Mouse (Mus musculus) spleen, adult 12 weeks (tissue): Measurements from ENCODE around the gene Zkscan1.
A peak's percentile ranks its signal among the peaks of the same experiment; 100 is the strongest.

ENCODE experiments used
- DNase-seq: peaks from one replicate; pipeline ENCODE4 v3.0.0; 2022; ENCODE audit warnings: low spot score

Gene Zkscan1

GRCm38 (mm10) chr5:138117199-138118015 is 32.5 kb downstream of the Zkscan1 start:
- DNase-seq: no peak

- DNase-seq: no peak
Observed at GRCm38 (mm10) chr5:138118041-138118440, 33.2 kb downstream of the Zkscan1 start.

- no peak for DNase-seq
Observed at GRCm38 (mm10) chr5:138132425-138133064, 47.7 kb downstream of the Zkscan1 start.

GRCm38 (mm10) chr5:138137257-138137656 is 52.4 kb downstream of the Zkscan1 start:
- no peak for DNase-seq

- no peak for DNase-seq
Observed at GRCm38 (mm10) chr5:138137935-138138549, 53.2 kb downstream of the Zkscan1 start.

- no peak for DNase-seq
Observed at GRCm38 (mm10) chr5:138138585-138138984, 53.7 kb downstream of the Zkscan1 start.

GRCm38 (mm10) chr5:138154390-138154789 is 69.5 kb downstream of the Zkscan1 start:
- DNase-seq: no peak

- DNase-seq: peak; percentile 73
Observed at GRCm38 (mm10) chr5:138155443-138155976, 70.6 kb downstream of the Zkscan1 start, which contains the start of gene Zfp113. Gene Zfp113, minus strand, starts transcription at chr5:138155744.
